In genomic region chr5:124717969-124718368, GRCm38 (mm10) we compare ENCODE assay signal across 12 mouse cellular contexts. TPM values are rescaled to one million over a fixed set of nuclear protein-coding genes. Genes with fewer than 3 reads are reported as not detected.
"Had no signal": no experiment of that assay in that cellular context is flagged by ENCODE, and none has a peak within 500 bp of the region (broad histone marks: within the 10 kb centered on the region; RNA-seq: fewer than 3 reads in every experiment).

No protein-coding gene starts in this region.

- DNase-seq: gastrocnemius, adult 2 months; gastrocnemius, postnatal 10 days; gastrocnemius, postnatal 36 days; heart, adult 18-20 months; heart, postnatal 14 days; heart, postnatal 36 days; liver; liver, embryonic 13.5 days had no signal

- ATAC-seq: forebrain, embryonic 16.5 days; hindbrain, postnatal 0 days; intestine, embryonic 16.5 days had no signal

RNA-seq across cellular contexts. Expression of gene Dnah10, which starts 6.9 kb away (rescaled TPM):
- total RNA-seq: hematopoietic stem cell, adult 5-6 weeks had no signal
